Mouse (Mus musculus) gastrocnemius, adult 18-20 months (tissue): ENCODE measurements around the gene Rbfox1. TPM values are rescaled to one million over a fixed set of nuclear protein-coding genes. Genes with fewer than 3 reads are reported as not detected.

Experiments
- DNase-seq: peaks from one replicate; pipeline ENCODE4 v3.0.0; 2021; ENCODE audit warnings: low spot score
- total RNA-seq, 2 experiments: library from RNA; stranded (reverse); gene quantifications; 2 replicates each; pipeline ENCODE4 v1.2.3; 2021

Gene Rbfox1
- total RNA-seq, 2 experiments from 2014 or later = 228 to 232 TPM

DNA sequence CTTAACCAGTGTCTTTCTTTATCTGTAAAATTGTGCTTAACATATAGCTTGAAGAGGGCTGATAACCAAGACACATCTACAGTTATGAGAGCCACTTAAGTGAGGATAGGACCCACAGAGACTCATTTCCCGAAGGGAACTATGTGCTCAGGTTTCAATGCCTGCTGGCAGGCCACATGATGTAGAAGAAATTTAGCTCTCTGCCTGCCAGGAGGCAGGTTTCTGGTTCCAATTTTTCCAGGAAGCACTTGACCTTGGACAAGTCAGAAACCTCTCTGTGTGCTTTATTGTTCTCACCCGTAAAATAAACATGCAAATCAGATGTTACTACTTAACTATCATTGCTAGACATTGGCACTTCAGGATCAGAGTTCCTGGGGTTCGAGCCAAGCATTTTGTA is 1033.5 kb downstream of the Rbfox1 start:
- peak; percentile 10 for DNase-seq

DNA sequence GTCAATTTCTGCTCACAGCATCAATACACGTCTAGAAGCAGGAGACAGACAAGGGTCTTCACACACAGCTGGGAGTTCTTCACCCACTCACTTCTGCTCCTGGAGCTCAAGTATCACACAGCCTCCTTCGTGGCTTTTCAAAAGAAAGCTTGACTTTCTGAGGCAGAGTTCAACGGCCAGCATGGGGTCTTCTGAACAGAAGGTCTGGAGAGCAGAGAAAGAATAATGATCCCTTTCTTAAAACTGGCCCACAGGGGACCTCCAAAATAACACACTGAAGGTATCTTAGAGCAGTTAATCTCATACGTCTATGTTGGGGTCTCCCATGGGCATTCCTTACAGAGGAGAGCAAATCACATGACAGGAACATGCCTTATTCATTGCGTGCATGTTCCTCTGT is 1034.5 kb downstream of the Rbfox1 start:
- DNase-seq = no peak

DNA sequence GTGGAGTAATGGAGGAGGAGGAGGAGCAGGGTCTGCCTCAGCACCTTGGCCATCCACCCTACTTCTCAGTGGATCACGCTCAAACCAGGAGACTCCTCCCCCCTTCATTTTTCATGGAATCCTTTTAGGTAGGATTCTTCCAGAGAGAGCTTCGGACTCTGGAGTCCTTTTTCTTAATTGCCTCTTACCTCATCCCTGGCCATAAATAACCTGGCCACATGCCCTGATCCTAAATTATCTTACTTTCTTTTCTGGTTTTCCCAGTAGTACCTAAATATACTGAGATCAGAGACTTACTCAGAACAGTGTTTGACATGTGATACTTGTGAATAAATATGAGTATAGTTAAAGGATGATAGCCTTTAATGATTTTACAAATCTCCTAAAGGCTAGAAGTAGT is 1042.5 kb downstream of the Rbfox1 start:
- no peak for DNase-seq

DNA sequence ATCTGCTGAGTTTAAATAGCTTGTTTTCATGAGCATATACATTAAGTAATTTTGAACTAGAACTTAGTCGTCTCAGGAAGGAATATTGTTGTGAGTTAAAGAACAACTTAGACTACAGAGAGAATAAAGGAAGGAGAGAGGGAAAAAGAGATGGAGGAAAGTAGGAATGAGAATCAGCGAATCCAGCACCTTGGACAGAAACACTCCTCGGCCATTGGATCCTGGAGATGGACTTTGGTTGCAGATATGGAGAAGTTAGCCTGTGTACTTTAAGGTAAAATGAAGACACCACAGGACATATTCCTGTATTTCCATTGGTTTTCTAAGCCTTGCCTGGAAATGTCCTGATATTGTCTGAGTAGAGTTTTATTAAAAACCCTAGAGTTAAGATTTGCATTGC is 1045.6 kb downstream of the Rbfox1 start:
- DNase-seq = no peak

DNA sequence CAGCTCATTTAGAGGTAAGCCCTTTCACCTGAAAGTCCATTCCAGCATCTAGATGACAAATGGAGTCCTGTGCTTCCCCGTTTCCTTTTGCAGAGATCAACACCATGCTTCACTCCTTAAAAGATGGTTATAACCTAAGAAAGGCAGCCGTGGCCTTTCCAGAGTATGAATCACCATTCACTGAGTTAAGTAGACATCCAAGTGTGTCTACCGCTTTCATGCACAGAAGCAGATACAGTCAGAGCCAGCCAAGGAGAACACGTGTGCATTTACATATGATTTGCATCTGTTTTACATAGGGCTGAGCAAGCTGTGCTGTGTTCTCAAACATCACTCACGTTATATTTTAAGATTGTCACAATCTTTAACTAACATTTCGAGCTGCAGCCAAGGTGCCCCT is 1061.0 kb downstream of the Rbfox1 start:
- DNase-seq = no peak

DNA sequence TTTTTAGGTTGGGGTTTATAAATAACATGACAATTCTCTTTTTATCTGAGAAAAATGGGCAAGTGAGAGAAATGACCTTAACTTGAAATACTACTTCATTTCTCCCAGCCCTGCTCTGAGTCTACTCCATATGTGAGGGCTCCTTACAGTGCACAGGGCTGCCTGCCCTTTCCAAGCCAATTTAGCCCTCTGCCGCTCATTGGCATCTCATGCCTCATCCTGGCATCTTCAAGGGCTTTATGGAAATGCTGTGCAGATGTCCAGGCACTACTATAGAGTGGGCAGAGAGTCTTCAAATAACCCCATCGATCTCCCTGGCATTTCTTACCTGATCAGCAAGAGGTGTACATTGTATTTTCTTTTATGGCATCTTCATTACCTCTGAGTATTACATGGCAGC is 1064.5 kb downstream of the Rbfox1 start:
- no peak for DNase-seq

DNA sequence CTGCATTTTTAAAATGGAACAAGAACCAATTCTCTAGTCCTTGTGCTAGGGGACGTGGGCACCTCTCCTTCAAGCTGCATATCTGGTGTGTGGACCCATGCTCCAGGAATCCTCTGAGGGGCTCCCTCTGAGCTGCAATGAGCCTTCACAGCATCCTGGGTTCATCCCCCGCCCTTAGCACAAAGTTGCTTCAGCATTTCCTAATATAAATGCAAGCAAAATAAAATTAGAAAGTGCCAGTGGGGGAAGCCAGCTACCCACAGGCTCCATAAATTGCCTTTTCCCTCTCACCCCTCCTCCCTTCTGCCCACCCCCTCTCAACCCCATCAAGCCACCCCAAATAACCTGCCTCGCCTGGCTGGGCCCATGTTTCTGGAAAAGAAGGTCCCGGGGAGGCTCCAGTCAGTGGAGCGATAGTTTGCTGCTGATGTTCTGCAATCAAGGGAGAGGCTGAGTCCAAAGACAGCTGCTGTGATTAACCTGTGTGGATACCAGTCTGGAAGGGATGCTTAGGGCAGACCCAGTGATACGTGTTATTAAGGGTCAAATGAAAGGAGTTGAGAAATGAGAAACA is 1070.0 kb downstream of the Rbfox1 start:
- DNase-seq = no peak

DNA sequence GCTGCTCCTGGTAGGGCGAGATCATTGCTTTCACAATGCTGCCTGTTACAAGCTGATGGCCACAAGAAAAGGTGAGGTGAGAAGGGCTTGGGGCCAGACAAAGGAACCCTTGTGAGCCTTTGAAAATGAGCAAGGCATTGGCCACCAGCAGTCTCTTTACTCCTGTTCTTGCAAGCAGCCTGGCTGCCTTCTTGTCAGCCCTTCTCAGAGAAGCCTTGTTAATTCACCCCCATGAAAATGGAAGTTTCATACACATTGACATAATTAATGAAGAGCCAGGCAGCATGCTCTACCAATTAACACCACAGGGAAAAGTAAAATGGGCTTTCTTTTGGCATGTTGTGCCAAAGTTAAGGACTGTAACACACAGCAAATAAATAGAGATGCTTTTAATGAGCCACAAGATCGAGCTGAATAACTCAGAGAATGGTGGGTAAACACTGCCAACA is 1076.8 kb downstream of the Rbfox1 start:
- DNase-seq = no peak

DNA sequence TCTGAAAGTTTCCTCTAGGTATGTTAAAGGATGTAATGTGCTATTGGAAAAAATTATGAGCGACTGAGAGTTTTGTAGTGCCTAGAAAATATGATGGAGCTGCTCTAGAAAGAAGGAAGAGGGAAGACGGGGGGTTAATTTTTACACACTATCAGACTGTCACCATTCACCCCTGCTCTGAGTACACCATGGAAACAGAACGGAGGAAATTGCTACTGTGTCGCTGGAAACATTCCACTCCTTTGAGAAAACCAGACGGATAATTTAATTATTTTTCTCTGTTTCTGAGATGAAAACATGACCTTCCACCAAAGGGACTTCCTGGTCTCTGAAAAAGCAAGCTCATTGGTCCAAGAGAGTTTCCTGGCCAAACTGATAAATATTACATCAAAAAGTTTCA is 1077.4 kb downstream of the Rbfox1 start:
- DNase-seq = no peak

DNA sequence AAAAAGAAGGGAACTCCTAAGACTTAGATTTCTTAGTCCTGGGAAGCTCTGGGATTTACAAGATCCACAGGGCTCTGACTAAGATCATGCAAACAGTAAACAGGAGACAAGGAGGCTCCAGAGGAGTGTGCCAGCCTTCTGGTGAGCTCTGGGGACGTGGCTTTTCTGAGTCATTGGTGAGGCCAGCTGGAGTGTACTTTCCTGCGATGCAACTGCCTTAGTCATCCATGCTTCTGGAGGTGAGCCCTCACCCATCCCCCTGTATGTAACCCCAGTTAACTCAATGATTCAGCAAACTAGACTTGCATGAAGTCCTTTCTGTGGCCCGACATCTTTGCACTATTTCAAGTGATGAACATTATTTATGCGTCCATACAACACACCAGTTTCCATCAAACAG is 1078.4 kb downstream of the Rbfox1 start:
- DNase-seq = no peak

DNA sequence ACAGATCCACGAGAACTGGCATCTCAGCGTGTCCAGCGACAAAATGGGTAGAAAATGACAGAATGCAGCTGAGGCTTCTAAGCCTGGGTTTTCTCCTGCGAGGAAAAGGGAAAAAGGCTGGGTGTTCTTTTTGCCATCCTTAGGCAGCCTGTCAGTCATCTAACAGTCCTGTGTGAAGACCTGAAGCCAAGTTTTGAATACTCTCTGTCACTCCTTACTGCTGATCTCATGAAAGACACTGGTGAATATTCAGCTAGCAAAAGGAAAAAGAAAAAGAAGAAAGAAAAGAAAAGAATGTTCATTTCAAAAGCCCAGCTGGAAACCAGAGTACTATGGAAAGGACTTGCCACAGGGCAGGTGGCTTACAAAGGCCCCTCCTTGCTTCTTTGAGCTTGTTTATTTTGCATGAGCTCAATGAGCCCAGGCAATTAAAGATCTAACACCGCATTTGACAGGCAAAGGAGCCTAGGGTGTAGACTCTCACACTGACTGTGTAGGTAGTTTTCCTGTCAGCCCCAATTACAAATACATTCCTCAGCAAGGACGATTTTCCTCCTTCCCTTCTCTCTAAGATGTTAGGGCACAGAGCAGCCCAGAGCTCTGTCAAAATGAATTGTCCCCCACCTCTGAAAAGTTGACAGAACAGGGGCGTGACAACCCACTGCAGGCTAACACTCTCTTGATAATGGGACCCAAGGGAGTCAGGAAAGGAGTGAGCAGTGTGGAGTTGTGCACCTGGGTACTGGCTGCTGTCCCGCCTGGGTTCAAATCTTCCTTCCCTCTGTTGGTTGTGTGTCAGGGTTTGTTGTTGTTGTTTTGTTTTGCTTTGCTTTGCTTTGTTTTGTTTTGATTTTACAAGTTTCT is 1079.8 kb downstream of the Rbfox1 start:
- DNase-seq = no peak

DNA sequence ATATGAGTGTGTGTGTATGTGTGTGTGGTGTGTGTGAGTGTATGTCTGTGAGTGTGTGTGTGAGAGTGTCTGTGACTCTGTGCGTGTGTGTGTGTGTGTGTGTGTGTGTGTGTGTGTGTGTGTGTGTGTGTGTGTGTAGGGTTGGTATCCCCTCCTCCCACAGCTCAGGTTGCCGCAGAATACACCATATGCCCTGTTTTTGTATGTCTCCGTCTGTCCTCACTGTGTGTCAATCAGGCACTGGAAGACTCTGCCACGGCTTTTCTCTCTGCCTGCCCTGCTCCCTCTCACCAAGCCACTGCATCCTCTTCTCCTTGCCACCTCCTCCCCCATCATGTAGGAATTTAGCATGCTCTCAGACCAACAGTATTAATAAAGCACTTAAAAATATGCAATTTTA is 1084.8 kb downstream of the Rbfox1 start:
- no peak for DNase-seq

DNA sequence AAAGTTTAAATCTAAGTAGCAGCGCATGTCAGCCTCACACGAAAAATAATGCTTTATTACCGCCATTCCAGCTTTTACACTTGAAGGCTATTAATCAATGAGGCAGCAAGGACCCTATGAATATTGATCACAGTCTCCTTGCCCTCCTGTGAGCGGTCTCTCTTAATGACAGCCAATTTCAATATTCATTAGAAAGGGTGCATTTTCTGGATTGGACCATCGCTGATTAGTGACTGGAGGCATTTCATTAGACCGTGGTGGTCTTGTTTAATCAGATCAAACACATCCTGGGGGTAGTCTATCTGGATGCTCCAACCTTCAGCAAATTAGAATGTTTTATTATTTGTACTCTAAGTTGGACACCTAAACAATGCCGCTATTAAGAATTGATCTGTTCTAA is 1091.2 kb downstream of the Rbfox1 start:
- DNase-seq = no peak

DNA sequence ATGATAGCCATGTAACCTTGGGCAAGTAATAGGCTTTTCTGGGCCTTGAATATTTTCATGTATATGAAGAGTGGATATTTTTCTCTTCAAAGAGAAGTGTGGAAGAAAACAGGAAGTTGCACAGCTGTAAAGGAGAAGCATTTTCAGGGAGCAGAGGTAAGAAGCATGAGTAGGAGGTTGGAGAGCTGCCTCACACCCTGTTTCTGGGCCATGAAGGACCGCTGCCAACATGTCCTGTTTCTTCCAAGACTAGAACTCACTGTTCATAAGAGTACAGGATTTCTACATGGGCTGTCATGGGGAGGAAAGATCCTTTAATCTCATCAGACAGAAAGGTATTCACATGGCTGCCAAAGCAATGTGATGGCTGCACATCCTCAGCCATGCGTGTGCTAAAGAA is 1098.8 kb downstream of the Rbfox1 start:
- no peak for DNase-seq

DNA sequence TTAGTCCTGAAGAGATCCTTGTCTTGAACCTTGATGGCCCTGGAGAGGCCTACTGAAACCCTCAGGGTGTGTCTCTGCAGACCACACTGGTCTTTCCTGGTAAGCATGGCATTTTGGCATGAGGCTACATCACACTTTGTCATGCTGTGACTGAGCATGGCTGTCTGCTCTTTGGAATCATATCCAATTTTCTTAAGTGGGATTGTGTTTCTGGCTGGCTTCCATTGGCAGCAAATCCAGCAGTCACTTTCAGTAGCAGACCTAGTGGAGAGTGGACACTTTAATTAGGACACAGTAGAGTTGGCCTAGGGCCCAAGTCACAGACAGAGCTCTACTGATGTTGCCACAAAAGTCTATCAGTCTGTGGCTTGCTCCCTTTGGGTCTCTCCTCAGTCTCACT is 1100.9 kb downstream of the Rbfox1 start:
- peak; percentile 5 for DNase-seq

DNA sequence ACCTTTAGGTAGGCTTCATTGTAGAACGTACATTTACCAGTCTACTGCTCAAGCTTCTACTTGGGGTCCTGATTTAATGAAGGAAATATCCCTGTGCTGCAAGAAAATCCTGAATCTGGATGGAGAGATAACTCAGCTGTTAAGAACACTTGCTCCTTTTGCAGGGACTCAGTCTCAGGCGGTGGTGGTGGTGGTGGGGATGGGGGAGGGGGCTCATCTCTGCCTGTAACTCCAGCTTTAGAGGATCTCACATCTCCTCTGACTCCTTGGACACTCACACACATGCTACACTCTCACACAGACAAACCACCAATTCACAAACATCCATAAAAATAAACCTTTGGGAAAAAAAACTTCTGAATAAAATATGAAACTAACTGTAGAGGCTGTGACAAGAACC is 1101.3 kb downstream of the Rbfox1 start:
- DNase-seq = no peak

DNA sequence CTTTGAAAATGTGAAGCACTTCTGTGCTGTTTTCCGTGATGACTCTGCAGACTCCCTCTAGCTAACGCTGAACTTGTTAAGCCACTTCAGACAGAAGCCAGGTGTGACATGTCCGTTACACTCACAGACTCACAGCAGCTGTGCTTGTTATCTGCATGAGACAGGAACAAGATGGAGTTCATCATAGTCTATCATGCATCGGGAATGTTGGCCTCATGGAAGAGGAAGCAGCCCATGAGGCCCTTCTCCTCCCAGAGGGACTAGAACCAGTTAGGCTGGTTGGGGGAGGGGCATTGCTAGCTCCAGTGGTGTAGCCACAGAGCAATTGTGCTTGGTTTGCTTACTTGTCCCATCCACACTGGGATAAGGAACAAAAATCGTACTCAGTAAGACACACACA is 1107.1 kb downstream of the Rbfox1 start:
- DNase-seq = no peak

DNA sequence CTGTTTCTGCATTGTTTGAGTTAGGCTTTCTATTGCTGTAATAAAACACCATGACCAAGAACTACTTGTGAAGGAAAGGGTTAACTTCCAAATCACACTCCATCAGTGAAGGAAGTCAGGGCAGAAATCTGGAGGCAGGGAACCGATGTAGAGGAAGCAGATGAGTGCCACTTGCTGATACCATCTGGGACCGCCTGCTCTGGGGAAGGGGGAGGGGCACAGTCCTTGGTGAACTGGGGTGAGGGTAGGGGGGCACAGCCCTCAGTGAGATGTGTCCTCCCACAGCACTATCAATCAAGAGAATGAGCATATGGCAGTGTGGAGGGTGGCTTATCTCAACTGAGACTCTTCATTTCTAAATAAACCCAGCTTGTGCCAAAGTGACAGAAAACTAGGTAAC is 1108.0 kb downstream of the Rbfox1 start:
- DNase-seq = no peak

DNA sequence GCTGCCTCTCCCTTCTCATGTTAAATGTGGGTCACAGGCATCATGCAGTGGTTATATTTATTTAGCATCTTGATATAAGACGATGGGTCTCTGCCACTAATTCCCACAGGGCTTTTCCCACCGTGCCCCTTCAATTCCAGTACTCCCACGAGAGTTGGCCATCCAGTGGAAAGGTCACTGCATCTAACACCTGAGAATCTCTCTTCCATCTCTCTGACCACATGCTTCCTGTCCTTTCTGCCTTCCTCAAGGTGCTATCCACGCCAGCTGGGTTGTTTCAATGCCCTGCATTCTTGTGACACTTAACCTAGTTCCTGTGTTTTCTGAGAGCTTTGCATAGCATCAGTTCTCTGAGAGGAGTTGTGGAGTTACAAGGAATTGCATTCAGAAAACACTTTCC is 1112.0 kb downstream of the Rbfox1 start:
- DNase-seq = no peak

DNA sequence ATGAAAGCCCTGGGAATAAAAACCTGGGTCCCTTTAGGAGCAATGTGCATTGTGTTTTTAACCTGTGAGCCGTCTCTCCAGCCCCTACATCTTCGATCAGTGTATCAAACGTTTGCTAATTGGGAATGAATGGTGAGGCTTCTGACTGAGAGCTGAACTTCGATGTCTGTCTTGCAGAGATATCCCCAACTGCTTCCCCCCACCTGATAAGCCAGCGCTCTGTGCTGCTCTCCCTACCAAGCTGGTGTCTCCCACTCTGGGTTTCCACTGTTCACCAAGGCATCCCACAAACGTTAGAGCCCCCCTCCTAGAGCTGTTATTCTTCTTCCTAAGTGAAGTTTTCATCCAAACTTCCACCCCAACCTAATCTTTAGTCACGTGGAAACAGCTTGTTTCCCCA is 1112.7 kb downstream of the Rbfox1 start:
- no peak for DNase-seq

DNA sequence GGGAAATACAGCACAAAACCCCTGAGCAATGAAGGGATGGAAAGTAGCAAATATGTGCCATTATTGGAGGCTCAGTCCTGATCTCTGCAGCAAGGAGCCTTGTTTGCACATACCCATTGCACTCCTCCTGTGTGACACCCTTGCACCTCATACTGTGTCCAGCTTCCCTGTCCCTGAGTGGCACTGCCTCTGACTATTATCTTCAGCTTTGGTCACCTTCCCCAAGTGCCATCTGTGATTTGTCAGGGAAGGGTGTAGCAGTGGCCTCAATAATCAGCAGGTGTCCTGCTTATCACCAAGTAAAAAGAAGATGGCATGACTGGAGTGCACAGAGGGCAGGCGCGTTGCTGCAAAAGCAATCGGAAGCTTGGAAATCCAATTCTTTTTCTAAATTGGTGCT is 1119.4 kb downstream of the Rbfox1 start:
- no peak for DNase-seq

DNA sequence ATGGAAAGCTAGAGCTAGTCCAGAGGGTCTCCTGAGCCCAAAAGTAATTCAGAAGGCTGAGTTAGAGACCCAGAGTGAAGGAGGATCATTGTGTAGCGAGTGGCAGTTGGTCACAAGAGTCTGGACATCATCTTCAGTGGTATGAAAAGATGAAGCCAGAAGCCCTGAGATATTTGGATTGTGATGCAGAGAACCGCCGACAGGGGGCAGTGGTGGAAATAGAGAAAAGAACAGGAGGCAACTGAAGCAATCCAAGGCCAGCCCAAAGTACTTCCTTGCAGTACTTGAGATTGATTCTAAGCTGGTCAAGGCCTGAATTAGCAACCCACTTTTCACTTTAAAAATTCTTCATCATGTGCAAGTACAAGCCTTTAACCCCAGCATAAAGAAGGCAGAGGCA is 1120.3 kb downstream of the Rbfox1 start:
- DNase-seq = peak; percentile 48

DNA sequence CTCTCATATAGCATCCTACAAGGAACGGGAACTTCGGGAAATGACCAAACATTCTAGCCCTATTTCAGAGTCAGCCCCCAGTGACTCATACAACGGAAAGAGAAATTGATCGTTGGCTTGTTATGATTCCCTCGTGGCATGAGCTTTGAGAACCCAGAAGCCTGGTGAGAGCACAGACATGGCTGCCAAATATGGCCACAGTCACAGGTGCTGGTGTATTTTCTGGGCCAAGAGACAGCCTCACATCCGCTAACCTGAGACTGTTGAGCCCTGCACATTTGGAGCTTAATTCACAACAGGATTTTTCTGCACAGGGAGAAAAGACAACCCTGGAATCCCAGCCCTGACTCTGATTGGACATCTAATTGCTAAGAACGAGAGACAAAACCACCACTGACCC is 1132.2 kb downstream of the Rbfox1 start:
- DNase-seq = no peak
